Mouse (Mus musculus) heart, adult 8-10 months (tissue): ENCODE results near the gene Olfr310. TPM values are rescaled to one million over a fixed set of nuclear protein-coding genes. Genes with fewer than 3 reads are reported as not detected.

ENCODE experiments used
- DNase-seq: peaks from one replicate; pipeline ENCODE4 v3.0.0; 2022; ENCODE audit warnings: low spot score
- microRNA-seq: library from miRNA; unstranded; fragments of <30 nt; microRNA quantifications from one replicate; pipeline ENCODE4 v1.2.0, GENCODE M21; 2022
- total RNA-seq, 4 experiments: library from RNA; stranded (reverse); gene quantifications; 2 replicates each; pipeline ENCODE4 v1.2.4; 2022

The Olfr310 gene
- not detected for total RNA-seq

- DNase-seq, result no peak
These were observed at the start of gene Olfr310 for GRCm38 (mm10) chr7:86277072-86277471. Olfr310 (minus strand) TSS chr7:86277172.

DNA sequence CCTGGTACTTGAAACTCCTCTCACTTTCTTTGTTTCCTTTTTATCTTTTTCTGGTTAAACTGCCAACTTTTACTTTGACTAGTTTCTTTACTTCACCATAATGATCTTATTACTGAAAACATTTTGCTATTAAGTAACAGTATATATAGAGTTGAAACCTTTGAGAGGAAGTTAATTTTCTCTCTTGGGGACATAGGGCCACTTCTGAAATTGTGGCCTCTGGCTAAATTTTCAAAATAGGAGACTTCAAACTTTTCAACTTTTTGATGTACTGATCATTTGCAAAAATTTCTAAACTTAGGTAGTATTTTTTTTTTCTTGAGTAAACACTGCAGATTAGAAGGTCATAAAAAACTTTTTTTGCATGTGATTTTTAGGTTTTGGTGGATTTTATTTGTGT, 48.6 kb upstream of the Olfr310 start, which contains the start of gene Olfr308:
Gene Olfr308, minus strand, starts transcription at position 101 of the 400 bp plus-strand sequence.
- no peak for DNase-seq

DNA sequence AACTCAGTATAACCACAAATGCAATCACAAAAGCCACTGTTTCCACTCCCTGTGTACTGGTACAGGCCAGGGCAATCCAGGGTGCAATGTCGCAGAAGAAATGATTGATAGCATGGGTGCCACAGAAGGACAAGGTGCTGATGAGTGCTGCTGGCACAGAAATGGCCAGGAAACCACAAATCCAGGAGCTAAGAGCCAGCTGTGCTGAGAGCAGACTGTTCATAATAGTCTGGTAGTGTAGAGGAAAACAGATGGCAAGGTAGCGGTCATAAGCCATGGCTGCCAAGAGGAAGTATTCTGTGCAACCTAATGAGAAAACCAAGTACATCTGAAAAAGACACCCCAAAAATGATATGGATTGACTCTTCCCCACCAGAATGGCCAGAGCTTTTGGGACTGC, 44.4 kb upstream of the Olfr310 start:
- DNase-seq, result no peak

- DNase-seq, result no peak
These were observed 36.6 kb upstream of the Olfr310 start, which contains the start of gene Olfr309 for GRCm38 (mm10) chr7:86313608-86314007. Olfr309 (minus strand) TSS chr7:86313708.

DNA sequence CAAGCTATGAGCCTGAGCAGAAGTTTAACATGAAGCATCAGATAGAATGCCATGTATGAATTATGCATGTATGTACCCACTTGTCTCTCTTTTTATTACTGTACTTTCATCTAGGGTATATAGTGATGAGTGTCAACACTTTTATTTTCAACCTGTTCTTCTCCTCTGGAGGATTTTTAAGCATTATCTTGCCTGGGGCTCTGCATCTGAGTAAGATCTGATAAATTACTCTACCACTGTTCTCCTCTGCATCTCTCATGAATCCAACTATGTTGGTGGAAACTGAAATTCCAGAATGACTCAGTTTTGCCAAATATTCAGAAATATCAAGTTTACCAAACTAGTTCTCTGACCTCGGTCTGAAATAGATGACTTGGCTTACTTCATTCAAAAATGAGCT, 30.8 kb downstream of the Olfr310 start, which contains the start of gene Vmn2r76:
Gene Vmn2r76, minus strand, starts transcription at position 101 of the 400 bp plus-strand sequence.
- no peak for DNase-seq

Small RNAs within 50 kb of the gene (microRNA-seq; reads per million reads assigned to microRNA genes)
- gene Gm23192, result not detected

Other genes starting within 250 kb of the Olfr310 start
- not detected for gene Vmn2r75, start 105.4 kb downstream of the Olfr310 start, total RNA-seq
- not detected for gene Vmn2r76, start 30.9 kb downstream of the Olfr310 start, total RNA-seq
- not detected for gene Olfr309, start 36.5 kb upstream of the Olfr310 start, total RNA-seq
- not detected for gene Olfr308, start 48.5 kb upstream of the Olfr310 start, total RNA-seq
- not detected for gene Olfr307, start 60.4 kb upstream of the Olfr310 start, total RNA-seq
- gene Olfr305, start 89.8 kb upstream of the Olfr310 start, total RNA-seq, result not detected
- gene Olfr304, start 109.5 kb upstream of the Olfr310 start, total RNA-seq, result not detected
- gene Olfr303, start 120.6 kb upstream of the Olfr310 start, total RNA-seq, result not detected
- not detected for gene Olfr301, start 126.7 kb upstream of the Olfr310 start, total RNA-seq
- gene Olfr299, start 182.7 kb upstream of the Olfr310 start, total RNA-seq, result not detected
- not detected for gene Olfr298, start 215.3 kb upstream of the Olfr310 start, total RNA-seq
- not detected for gene Olfr297, start 242.8 kb upstream of the Olfr310 start, total RNA-seq